Mouse (Mus musculus) cortical plate, adult 2 months (tissue): ENCODE data around the gene Ang. TPM values are rescaled to one million over a fixed set of nuclear protein-coding genes. Genes with fewer than 3 reads are reported as not detected.

Source experiments
- H3K27ac ChIP-seq: fragments of 200-500 bp; 2 replicates; pipeline ENCODE4 v1.5.1; 2012; ENCODE audit warnings: low read length, control low read depth, inconsistent platforms; ENCODE audit not compliant: insufficient read depth
- H3K4me1 ChIP-seq: fragments of 200-500 bp; 2 replicates; pipeline ENCODE4 v1.6.1; 2011; ENCODE audit warnings: low read length; ENCODE audit not compliant: control insufficient read depth, insufficient read depth
- H3K4me3 ChIP-seq: fragments of 200-500 bp; 2 replicates; pipeline ENCODE4 v1.5.1; 2011; ENCODE audit warnings: mild to moderate bottlenecking, low read length, control low read depth; ENCODE audit not compliant: insufficient read depth
- CTCF ChIP-seq: fragments of 200-500 bp; IDR thresholded peaks from 2 replicates; pipeline ENCODE4 v1.5.1; 2011; ENCODE audit warnings: mild to moderate bottlenecking, control low read depth, low read length; ENCODE audit not compliant: insufficient read depth; ENCODE audit errors: extremely low read depth
- POLR2A ChIP-seq: fragments of 200-500 bp; IDR thresholded peaks from 2 replicates; pipeline ENCODE4 v1.6.1; 2011; ENCODE audit warnings: mild to moderate bottlenecking, low read length, control low read depth; ENCODE audit not compliant: insufficient read depth; ENCODE audit errors: extremely low read depth
- polyA plus RNA-seq: library from polyadenylated mRNA; depleted of rRNA; stranded (reverse); fragments of >200 nt; gene quantifications from 2 replicates; pipeline ENCODE4 v1.2.3, GENCODE M21; 2012

The Ang gene
- polyA plus RNA-seq, 1 experiment, result 8.1 TPM

DNA sequence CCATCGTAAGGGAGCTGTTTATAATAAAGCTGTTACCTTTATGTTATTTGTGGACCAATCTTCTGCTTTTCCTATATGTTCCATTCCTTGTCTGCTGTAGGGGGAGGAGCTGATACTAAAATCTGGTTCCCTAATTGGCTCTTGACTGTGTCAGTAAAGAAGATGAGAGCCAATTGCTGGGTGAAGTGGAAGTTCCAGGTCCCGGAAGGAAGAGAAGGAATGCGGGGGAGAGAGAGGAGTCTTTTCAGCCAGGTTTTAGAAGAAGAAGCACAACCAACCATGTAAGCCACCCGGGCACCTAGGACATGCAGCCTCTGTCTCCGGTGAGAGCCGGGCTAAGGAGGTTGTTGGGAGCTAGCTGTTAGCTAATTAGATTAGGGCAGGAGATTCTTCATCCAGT lies 34.7 kb downstream of the Ang start:
- H3K27ac ChIP-seq, result no peak overlapping the region
- TF ChIP-seq CTCF (no peak), POLR2A (no peak)
- H3K4me3 ChIP-seq, result no peak overlapping the region
- no peaks in the 10 kb centered on the region for H3K4me1 ChIP-seq

DNA sequence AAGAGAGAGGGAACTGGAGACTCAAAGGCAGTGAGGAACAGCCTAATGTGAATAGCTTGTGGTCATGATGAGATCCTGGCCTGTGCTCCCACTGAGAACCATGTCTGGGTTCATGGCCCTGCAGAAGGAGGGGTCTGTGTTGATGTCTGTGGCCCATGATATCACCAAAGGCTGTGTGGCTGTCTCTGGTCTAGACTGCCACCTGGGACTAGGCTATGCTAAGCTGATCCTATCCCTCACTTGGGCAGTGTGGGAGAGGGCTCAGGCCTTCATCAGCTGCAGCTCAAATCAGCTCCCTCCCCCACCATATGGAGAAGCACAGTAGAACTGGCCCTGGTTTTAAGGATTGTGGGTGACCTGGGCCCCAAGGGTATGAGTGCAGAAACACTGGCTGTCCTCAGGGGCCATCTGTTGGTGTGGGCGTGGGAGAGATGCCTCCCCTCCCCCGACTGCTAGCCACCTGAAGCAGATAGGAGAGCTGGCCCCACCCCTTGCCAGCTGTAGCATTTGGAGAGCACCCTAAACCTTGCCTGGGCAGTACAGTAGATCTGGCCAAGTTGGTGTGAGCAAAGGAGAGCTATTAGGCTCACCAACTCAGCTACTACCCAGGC lies 36.8 kb downstream of the Ang start:
- Histone ChIP-seq H3K4me1 (no peaks in the 10 kb centered on the region), H3K4me3 (no peak overlapping the region), H3K27ac (no peak overlapping the region)
- TF ChIP-seq POLR2A (no peak), CTCF (no peak)

DNA sequence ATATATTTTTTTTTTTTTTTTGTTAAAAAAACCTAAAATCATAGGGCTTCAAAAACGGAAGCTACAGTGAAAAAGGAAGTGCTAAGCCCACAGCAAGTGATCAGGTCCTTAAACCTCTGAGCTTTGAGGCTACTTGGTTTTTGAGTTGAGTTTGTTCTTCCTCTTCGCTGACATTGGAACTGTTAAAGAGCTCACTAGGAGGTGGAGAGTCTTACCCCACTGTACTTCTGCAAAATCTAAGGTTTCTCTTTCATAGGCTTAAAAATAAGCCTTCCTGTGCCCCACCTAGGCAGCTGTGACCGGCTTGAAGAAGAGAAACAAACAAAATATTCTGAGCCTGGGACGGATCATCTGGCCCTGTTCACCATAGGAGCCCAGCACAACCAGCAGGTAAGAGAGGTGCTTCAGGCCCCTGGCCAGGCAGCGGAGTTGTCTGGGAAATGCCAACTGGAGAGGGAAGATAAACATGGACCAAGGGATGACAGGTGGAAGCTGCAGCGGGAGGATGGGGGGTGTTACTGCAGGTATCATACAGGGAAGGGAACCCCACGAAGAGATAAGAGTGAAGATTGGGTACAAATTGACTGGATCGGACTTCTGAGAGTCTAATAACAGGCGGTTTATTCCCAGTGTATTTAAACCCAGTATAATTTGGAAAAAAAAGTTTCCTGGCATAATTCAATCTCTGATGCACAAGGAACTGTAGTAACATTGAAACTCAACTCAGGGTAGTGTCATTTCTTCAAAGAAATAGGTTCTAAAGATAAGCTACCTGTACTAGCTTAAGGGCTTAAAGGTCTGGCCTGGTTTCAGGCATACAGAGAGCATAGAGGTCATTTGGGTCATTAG lies 38.0 kb downstream of the Ang start:
- Histone ChIP-seq H3K4me1 (no peaks in the 10 kb centered on the region), H3K4me3 (no peak overlapping the region), H3K27ac (no peak overlapping the region)
- TF ChIP-seq CTCF (no peak), POLR2A (no peak)

DNA sequence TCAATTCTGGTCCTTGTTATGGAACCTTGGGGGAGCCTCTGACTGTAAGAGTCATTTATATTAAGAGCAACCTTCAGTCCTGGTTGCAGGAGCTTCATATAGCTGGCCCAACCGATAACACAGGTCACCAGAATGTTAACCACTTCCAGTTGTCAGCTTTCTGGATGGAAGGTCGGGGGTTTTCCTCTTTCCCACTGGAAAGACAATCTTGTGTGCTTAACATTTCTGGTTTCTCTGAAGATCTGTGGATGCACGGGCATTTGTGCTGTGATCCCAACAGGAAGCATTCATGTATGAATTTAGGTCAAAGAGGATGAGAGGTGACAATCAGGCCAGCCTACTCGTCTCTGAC lies 38.6 kb downstream of the Ang start:
- no peaks in the 10 kb centered on the region for H3K4me1 ChIP-seq
- TF ChIP-seq POLR2A (no peak), CTCF (no peak)

DNA sequence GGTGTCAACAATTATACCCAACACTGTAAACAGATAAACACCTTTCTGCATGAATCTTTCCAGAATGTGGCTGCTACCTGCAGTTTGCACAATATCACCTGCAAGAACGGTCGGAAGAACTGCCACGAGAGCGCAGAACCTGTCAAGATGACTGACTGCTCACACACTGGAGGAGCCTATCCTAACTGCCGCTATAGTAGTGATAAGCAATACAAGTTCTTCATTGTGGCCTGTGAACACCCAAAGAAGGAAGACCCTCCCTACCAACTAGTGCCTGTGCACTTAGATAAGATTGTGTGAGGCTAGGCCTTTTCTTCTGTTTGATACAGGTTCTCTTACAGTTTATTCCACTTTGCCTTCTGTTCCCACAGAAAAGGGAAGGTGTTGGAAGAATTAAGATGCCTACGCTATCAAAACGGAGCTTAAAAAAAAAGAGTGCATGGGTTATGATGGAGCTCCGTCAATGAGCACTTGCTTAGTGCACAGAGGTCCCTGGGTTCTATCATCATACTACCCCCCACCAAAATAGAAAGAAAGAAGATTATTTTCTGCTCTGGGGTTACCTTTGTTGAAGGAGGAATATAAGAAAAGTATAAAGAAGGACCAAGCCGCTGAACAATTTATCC lies 39.5 kb downstream of the Ang start:
- TF ChIP-seq CTCF, result no peak
- no peak for TF ChIP-seq POLR2A
- no peak overlapping the region for H3K4me3 ChIP-seq
- H3K27ac ChIP-seq, result no peak overlapping the region
- no peaks in the 10 kb centered on the region for H3K4me1 ChIP-seq

More for the DNA sequence above, 38.6 kb downstream of the Ang start:
- H3K27ac ChIP-seq, result no peak overlapping the region
- H3K4me3 ChIP-seq, result no peak overlapping the region

DNA sequence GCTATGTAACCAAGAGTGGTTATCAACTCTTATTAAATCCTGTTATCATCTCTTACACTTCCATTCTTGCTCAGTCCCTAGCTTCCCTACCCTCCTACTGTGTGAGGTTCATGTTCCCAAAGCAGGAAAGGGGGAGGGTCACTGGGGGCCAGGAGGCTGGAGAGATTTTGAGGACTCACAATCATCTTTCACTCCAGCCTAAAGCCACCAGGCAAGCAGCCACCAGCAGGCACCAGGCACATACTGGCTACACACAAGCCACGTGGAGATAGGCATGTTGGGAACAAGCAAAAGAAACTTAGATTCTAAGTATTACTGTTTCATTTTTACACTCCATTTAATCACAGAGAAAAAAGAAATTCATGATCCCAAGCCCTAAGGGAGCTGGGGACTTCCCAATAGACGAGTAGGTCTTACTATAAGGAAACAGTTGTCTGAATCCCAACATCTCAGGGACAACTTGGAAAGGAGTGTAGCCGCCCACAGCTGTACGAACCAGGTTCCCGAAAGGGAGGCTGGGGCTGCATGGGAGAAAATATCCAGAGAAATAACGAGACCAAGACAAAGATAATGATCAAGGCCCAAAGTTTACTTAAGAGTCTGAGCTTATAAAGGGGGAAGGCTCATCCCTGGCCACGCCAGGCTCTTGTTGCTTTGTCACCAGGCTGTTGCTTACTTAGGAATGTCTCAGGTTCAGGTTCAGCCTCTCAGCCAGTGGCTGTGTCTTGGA lies 40.3 kb downstream of the Ang start:
- no peak overlapping the region for H3K4me3 ChIP-seq
- no peak overlapping the region for H3K27ac ChIP-seq
- H3K4me1 ChIP-seq, result no peaks in the 10 kb centered on the region
- TF ChIP-seq POLR2A, result no peak
- no peak for TF ChIP-seq CTCF

DNA sequence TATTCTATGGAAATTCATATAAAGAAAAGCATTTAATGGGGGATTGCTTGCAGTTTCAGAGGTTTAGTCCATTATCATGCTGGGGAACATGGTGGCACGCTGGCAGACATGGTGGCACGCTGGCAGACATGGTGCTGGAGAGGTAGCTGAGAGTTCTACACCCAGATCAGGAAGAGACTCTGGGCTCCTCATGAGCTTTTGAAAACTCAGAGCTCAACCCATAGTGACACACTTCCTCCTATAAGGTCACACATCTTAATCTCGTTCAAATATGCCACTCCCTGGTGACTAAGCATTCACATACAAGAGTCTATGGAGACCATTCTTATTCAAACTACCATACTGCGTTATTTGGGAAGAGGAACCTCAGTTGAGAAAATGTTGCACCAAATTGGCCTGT lies 41.4 kb downstream of the Ang start:
- no peak overlapping the region for H3K27ac ChIP-seq
- no peak for TF ChIP-seq POLR2A
- no peak for TF ChIP-seq CTCF
- H3K4me3 ChIP-seq, result no peak overlapping the region
- H3K4me1 ChIP-seq, result no peaks in the 10 kb centered on the region

DNA sequence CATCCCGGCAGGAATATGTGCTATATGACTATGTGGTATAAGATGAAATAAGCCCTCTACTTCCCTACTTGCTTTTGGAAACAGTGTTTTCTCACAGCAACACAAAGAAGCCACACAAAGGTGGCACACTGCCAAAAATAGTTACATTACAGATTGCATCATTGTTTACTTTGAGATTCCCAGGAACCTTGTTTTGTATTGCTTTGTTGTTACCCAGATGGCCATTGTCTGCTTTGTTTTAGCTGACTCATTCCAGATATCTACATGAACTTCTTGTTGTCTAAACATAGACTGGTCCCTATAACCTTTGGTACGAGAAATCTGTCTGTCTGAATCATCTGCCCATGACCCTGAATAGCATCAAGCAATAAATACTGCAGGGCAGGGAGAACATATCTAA lies 49.4 kb downstream of the Ang start:
- H3K4me1 ChIP-seq, result no peaks in the 10 kb centered on the region
- no peak overlapping the region for H3K27ac ChIP-seq
- TF ChIP-seq CTCF, result no peak
- no peak for TF ChIP-seq POLR2A
- H3K4me3 ChIP-seq, result no peak overlapping the region

DNA sequence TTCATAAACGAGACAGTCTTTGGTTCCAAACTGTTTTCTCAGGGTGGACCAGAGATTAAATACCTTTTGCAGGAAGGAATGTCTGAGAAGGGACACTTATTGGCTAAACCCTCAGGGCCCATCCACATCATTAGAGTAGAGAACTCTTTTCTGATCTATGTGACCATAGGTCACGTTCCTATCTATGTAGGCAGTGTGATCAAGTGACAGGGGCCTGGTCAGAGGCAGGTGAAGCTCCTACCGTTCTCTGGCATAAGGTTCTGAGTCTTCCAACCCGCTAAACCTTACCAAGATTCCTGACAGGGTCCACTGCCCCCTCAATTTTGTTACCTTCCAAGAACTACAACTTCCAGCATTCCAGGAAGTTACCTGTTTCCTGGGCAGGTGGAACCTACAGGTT lies 51.2 kb downstream of the Ang start:
- Histone ChIP-seq H3K27ac (no peak overlapping the region), H3K4me3 (no peak overlapping the region), H3K4me1 (no peaks in the 10 kb centered on the region)
- no peak for TF ChIP-seq POLR2A
- no peak for TF ChIP-seq CTCF

DNA sequence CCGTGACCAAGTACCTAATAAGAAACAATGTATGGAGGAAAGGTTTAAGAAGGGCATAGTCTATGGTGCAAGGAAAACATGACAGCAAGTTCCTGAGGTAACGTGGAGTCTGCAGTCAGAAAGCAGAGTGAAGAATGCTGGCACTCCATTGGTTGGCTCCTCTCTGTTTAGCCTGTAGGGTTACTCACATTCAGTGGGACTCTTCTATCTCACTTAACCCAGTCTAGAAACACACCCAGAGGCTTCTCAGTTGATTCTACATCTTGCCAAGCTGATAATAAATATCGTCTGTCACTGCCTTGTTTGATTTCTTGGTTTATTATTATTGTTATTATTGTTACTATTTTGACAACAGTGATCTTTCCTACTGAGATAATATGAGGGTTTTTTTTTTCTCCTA lies 51.6 kb downstream of the Ang start:
- H3K27ac ChIP-seq, result no peak overlapping the region
- H3K4me3 ChIP-seq, result no peak overlapping the region
- H3K4me1 ChIP-seq, result no peaks in the 10 kb centered on the region
- TF ChIP-seq CTCF (no peak), POLR2A (no peak)
